Mouse (Mus musculus) mesoderm, embryonic 11.5 days (tissue): ENCODE results near the gene Nhsl2.

Experiments used
- DNase-seq: peaks from one replicate; pipeline ENCODE4 v3.0.0-alpha.2; 2012; ENCODE audit warnings: low read depth, low spot score

The Nhsl2 gene

DNA sequence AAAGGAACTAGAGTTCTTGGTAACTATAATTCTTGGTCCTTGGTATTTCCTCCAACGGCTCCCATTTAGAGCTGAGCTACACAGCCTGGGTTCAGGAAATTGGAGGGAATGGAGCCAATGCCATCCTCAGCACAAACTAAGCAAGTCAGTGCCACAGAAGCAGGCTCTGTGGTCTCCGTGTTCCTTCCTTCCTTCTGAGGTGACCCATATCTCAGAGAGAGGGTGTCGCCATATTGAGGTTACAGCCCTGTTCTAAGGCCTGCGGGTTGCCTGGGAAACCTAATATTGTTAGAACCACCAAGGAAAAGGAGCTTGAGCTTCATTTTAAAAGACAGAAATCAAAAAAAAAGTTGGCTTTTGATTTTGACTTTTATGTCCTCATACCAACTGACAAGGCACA is 193.2 kb downstream of the Nhsl2 start:
- no peak for DNase-seq

DNA sequence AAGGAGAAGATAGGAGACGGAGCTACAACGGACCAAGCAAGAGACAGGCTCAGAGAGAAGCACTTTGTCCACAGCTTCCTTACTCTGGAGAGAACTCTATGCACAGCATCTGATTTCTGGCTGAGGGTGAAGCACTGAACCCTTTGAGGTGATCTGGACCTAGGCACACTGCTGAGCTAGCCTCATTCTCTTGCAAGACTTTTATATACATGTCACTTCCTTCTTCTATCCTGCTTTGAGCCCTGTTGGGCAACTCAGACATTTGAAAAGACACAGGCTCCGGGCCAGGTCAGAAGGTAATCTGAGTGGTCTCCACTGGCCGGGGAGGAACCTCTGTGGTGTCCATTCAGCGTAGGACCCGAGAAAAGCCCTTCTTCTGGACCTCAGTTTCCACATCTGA is 201.4 kb downstream of the Nhsl2 start:
- no peak for DNase-seq

DNA sequence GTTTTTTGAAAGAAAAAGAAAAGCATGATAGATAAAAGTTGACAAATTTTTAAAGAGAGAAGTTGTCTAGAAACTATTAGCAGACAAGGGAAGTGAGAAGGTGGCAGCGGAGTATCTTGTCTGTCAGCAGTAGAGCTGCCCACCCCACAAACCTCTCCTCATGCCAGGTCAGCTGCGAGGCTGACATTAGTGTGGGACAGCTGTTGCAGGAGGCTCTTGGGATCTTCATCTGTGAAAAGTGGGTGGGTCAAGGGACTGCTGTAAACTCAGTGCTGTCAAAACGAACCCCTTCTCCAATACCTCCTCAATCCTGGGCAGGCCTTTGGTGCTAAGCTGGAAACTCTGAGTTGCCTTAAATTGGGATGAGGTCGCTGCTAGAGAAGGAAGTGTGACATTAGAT is 202.0 kb downstream of the Nhsl2 start:
- no peak for DNase-seq

DNA sequence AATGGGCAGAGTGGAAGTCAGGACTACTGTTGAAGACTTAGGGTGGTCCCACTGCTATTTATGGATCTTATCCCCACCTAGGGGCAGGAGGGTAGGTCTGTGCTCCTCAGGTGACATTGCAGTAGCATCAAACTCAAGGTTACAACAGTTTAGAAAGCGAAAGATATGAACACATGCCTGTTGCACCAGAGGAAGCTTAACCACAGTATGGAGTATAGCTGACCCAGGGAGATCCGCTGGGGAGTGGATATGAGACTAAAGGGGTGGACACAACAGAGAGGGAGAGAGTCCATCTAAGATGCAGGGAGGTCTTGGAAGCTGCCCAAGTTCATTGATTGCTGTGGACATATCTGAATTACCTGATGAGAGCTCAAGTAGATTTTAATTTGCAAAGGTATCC is 204.2 kb downstream of the Nhsl2 start:
- no peak for DNase-seq

DNA sequence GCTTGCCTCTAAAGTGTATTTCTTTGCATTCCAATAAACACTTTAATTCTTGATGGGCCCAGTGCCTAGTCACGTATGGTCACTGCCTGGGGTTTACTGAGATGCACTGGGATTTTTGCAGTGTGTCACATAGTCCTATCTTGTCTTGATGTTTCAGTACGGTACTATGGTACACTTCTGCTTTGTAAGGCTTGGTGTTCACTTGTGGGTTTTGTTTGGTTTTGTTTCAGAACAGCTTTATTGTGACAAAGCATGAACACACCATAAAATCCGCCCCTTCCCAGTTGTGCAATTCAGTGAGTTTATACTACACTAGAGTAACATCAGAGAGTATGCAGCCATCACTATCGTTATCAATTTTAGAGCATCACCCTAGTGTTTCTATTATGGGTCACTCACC is 204.8 kb downstream of the Nhsl2 start:
- DNase-seq: no peak

DNA sequence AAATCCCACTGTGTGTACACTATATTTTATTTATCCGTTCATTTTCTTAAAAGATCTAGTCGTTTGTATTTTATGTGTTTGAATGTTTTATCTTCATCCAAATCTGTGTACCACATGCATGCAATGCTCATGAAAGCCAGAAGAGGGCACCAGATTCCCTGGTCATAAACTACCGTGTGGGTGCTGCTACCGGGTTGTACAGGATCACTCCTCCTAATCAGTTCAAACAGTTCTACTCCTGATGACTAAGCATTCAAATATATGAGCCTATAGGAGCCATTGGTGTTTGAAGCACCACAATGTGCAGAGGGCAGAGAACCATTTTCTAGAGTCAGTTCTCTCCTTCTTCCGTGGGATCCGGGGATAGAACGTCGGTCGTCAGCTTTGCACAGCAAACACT is 210.3 kb downstream of the Nhsl2 start:
- DNase-seq: peak; percentile 22

DNA sequence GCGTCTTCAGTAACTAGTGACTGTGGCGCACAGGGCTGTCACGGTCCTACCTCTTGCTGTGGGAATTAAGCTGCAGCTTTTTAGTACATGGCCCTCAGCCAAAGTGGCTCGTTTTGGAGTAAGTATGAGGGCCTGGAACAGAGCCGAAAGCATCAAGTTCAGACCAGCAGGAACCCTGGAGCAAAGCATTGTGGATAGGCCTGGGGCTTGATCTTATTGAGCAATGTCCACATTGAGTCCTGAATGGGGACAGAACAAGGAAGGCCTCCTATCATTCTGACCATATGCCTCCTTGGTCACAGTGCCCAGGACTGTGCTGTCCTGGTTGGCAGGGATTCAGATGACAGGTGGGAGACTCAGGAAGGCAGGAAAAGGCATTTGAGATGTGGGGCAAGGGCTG is 211.1 kb downstream of the Nhsl2 start:
- no peak for DNase-seq

DNA sequence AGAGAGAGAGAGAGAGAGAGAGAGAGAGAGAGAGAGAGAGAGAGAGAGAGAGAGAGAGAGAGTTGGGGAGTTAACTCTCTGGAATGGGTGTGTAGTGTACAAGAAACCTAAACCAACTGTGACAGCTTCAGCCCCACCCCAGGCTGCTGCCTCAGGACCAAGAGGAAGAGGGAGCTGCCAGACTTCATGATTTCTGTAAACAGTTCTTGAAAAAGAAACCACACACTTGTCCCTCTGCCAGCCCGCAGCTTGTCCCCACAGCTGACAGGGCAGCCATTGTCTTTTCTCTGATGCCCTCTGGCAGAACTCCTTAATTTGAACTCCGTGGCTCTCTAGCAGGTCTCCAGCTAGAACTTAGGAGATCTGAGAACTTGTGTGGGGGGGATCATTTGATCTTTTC is 211.7 kb downstream of the Nhsl2 start:
- DNase-seq: no peak

DNA sequence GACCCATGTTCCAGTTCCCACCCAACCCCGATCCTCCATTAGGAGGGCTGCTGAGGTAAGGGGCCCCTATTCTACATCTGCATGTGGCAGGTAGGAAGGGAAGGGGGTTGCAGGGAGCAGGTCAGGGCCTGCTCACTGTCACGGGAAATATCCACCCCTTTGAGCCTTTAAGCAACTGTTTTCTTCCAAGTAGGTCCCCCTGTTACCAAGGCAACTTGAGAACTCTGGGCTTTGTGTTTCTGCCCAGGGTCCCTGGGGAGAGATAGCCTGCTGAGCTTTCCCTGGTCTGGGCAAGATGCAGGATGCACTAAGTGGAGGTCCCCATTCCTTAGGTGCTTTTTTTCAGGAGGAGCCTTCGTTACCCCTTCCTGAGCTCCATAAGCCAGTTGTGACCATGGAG is 214.9 kb downstream of the Nhsl2 start:
- DNase-seq: no peak

DNA sequence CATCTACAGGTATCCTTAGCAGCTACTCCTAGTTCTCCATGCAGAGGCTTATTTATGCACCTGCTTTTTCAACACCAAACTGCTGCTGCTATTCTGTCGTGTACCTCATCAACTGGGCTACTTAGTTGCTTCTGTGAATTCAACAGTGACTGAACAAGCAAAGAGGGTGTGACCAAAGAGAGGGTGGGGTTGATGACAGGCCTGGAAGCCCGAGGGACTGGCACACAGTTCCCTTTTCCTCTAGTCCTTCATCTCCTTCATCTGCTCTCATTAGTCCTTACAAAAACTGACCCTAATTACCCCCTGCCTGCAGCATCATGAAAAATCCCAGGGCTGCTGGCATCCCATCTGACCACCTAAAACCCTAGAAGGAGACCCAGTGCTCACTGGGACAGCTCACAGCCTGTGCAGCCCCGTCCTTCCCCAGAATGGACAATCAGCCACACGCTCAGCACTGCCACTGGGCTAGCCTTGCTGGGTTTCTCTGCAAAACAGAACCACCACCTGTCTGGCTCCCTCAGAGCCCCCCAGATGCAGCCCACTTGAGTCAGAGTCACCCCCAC is 216.1 kb downstream of the Nhsl2 start:
- no peak for DNase-seq

DNA sequence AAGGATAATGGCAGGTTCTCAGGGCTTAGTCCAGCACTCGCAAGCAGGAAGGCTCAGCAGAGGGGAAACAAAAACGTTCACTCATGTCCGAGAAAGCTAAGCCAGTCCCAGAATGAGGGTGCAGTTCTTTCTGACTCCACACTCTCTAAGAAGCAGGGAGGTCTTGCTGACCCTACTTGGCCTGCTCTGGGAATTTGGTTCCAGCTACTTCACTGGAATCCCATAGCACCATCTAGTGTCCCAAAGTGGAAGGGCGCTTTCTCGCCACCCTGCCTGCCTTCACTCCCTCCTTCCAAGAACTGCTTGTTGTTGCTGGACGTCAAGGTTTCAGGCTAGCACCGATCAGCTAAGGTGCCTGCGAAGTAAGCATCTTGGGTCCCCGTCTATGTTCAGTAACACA is 216.9 kb downstream of the Nhsl2 start:
- DNase-seq: peak; percentile 84

DNA sequence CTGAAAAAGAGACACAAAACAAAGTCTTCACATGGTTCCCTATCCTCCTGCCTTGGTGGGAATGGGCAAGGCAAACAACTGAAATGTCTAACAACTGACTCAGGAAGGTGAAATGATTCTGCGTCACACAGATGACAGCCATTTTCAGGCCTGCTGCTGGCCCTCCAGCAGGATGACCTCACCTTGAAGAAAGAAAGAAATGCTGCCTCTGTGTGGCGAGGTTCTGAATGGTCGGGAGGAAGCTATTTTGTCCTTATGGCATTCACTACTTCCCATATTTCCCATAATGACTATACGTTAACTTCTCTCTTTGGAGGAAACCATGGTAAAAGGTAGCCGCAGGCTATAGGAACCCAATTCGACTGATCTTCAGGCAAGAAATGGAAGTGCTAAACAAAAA is 217.9 kb downstream of the Nhsl2 start:
- no peak for DNase-seq

DNA sequence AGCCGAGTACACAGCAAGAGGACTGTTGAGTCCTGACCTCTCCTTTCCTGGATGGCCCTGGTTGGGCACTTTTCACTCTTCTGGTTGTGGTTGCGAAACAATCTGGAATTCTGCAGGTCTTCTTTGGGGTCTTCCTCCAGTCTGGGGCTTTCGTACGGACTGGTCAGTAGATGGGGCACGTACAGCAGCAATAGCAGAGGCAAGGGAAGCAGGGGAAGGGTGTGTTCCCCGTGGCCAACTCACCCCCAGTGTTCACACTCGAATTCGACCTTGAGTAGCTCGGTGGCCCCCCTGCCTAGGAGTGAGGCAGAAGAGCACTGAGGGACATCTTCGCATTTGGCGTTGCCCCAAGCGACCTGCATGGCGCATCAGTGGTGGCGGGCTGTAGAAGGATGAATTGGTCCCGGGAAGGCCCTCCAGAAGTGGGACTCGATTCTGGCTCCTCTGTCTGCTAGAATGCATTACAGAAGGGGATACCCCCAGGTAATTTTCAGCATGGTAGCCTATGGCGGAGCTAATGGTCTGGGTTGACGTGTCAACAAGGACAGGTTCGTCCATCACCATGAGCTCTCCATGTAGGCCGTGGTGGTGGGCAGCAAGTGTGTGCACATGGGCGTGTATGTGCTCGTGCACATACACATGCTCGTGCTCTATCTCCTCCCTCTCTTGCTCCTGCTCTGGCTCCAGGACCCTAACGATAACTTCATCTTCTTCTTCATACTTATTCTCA is 219.8 kb downstream of the Nhsl2 start:
- no peak for DNase-seq

DNA sequence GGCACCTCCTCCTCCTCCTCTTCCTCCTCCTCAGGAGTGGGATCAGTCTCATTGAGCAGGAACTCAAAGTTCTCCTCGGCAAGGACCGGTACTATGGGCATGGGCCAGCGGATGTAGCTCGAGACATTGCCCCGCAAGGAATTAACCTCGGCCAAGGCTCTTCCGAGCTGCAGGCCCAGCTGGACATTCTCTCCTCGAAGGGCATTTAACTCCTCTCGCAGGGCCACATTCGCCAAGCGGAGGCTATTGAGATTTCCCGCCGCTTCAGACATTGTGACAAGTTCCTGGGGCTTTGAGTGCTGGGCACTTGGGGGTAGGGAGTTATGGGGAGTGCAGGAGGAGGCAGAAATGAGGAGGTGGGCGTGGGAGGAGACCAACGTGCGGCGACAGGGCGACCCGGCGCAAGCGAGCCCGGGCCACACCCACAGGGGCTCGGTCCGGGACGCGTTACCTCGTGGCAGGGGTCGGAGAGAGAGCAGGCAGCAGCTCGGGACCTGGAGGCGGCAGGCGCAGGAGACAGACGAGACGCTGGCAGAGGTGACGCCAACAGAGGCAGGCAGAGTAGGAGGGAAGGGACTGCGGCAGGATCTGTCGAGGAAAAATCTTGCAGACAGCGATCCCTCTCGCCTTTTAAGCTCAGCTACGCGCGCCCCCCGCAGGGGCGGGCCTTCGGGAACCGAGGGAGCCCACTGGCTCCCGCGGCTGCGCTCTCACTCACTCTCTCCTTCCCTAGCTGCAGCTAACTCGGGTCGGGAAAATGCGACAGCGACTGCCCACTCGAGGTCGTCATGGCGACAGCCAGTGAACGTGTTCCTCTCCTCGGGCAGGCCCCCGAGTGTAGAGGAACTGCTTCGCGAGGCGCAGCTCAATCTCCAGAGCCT is 221.6 kb downstream of the Nhsl2 start, which contains the start of gene Rtl5:
TSS of gene Rtl5 (minus strand) at position 714 of the 881 bp plus-strand sequence.
- peak; percentile 80 for DNase-seq

DNA sequence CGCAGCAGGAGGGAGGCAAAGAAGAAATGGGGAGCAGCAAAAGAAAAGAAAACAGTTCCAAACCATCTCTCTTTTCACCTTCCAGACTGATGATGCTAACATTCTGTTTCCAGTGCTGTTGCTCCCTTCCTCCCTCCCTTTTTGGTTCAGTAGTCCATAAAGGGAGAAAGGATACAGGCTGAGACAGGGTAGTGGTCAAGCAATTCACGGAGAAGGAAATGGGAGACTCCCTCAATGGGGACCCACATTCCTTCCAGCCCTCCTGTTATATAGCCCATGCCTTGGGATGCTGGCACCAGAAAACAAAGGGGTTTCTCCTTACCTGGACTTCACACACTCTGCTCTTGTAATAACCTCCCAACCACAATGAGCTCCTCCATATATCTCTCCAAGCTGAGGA is 222.3 kb downstream of the Nhsl2 start:
- DNase-seq: no peak

DNA sequence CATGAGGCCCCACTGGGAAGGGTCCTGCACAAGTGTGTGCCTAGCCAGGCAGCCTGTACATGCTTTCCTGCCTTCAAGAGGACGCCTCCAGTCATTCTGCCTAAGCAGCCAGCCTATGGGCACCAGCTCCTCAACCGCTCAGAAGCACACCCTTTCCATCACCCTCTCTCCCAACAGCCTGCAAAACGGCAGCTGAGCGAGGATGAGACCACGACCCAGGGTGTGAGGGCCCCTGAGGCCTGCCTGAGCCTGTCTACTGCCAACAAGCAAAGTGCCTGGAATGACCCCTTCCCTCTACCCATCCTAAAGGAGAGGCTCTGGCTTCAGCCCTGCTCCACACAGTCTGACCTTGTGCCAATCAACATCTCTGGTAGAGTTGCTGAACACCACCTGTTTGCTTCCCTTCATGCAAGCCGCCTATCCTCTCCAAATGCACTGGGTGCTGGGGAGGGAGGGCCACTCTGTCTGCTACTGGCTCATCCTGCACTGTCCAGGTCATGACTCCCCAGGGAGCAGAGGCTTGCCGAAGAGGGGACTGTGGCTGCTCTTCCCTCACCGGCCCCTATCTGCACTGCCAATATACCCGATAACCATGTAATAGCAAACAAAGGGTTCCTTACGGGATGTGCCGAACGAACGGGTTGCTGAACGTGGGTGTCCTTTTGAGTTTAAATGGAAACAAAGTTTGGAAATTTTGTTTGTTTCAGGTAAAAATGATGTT is 224.6 kb downstream of the Nhsl2 start:
- no peak for DNase-seq

DNA sequence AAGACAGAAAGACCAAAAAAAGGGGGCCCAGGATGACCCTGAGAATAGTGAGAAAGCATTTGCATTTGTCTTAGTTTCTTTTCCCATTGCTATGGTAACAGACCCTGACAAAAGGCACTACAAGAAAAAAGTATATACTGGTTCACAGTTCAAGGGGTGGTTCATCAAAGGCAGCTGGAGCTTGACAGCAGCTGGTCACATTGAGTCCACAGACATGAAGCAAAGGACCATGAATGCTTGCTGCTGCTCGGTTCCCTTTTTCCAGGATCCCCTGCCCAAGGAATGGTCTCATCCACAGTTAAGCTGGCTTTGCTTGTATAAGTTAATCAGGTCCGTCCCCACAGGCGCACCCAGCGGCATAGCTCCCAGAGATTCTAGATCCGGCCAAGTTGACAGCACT is 225.2 kb downstream of the Nhsl2 start:
- DNase-seq: peak; percentile 12

DNA sequence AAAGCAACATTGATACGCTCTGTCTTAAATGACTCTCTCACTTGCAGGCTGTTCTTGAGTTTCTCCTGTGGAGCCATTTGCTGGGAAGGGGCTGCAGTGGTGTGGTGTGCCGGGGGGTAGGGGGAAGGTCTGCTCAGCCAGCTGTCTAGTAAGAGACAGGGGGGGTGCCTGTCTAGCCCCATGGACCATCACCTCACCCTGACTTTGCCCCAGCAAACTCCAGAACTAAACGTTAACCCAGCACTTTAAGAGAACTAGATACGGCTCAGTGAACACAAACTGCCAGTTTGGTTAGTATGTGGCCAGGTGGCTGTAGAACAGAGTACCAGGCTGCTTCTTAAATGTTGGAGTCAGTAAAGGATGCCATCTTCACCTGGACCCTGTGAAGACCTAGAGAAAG is 226.0 kb downstream of the Nhsl2 start:
- no peak for DNase-seq

DNA sequence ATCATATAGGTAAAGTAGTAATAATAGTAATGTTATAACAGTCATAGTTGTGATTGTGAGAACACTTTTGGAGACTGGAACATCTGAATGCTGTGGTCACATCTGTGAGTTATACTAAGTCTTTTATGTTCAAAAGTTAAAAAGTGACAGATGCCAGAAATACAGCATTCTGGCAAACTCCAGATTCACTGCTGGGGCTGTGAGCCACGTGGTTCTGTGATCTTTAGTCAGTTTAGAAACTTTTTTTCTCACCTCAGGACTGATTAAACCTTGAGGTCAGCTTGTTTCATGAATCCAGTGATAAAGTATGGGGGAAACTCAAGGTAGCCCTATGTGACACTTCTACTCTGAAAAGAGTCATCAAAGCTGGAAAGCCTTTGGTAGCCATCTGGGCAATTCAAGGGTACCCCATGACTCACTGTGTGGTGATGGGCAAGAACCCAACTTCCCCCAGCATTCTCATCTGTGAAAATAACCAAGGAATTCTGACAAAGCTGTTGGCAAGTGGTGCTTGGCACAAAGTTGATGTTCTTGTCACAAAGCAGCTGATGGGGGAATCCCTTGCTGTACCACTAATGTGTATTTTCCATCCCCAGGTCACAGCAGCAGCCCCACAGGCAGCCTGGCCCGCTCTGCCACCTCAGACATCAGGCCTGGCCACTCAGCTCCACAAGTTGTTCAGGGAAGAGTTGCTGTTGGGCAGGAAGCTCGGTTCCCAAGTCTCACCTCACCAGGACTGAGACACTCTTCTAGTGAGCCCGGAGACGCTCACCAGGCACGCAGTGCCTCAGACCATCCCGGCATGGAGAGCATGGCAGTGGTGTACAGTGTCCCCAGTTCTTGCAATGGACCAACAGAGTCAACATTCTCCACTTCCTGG is 227.9 kb downstream of the Nhsl2 start:
- no peak for DNase-seq

DNA sequence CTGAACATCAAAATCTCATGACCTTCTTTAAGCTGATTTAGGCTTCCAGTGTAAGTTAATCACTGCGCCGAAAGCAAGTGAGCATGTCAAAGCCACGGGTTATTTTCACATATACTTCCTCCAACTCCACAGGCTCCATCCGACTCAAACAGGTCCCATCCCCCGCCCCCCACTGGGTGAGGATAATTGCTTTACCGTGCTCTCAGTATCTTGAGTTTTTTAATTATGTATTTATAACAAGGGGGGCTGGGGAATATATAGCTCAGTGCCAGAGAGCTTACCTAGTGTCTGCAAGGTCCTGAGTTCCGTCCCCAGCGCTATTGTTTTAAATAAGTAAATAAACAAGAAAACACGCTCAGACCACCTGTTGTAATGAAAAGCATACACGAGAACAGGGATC is 231.9 kb downstream of the Nhsl2 start:
- no peak for DNase-seq
